Mouse (Mus musculus) spleen, postnatal 36 days (tissue): ENCODE measurements around the gene Fbxl12.
"Not testable (repeated sequence)": the region's sequence is repeated elsewhere in the genome, so short reads cannot be mapped to it uniquely, and the experiment has no call there.

Experiments used
- DNase-seq, 2 experiments: peaks; one replicate each; pipeline ENCODE4 v3.0.0; 2022; ENCODE audit warnings: low spot score in 2 of 2, mixed read lengths in 1 of 2

Gene Fbxl12

GRCm38 (mm10) chr9:20652260-20652658 lies 7.7 kb upstream of the Fbxl12 start:
- no peak for DNase-seq

GRCm38 (mm10) chr9:20651602-20652259 lies 7.2 kb upstream of the Fbxl12 start, which contains the start of gene Pin1:
Gene Pin1, plus strand, starts transcription at chr9:20652095.
- DNase-seq: peak; percentile 99

GRCm38 (mm10) chr9:20645121-20645520 lies 554 bp upstream of the Fbxl12 start:
- DNase-seq: no peak

- DNase-seq: no peak
These were observed 786 bp downstream of the Fbxl12 start for GRCm38 (mm10) chr9:20643781-20644180.

- peak; percentile 85 to 89 for DNase-seq
These were observed 1.6 kb downstream of the Fbxl12 start for GRCm38 (mm10) chr9:20642896-20643466.

GRCm38 (mm10) chr9:20642101-20642895 lies 2.3 kb downstream of the Fbxl12 start, which contains the start of gene Ubl5:
Gene Ubl5, plus strand, starts transcription at chr9:20642878.
- DNase-seq: peak; percentile 64 to 73

GRCm38 (mm10) chr9:20641501-20641900 lies 3.1 kb downstream of the Fbxl12 start:
- DNase-seq: no peak

GRCm38 (mm10) chr9:20639486-20639885 lies 5.1 kb downstream of the Fbxl12 start:
- no peak for DNase-seq

- no peak for DNase-seq
These were observed 6.0 kb downstream of the Fbxl12 start for GRCm38 (mm10) chr9:20638552-20638951.

GRCm38 (mm10) chr9:20636790-20637189 lies 7.8 kb downstream of the Fbxl12 start:
- no peak for DNase-seq

GRCm38 (mm10) chr9:20636256-20636655 lies 8.3 kb downstream of the Fbxl12 start:
- DNase-seq: peak; percentile 71 to 75

GRCm38 (mm10) chr9:20635676-20636075 lies 8.9 kb downstream of the Fbxl12 start:
- not testable (repeated sequence) for DNase-seq

- DNase-seq: no peak
These were observed 13.2 kb downstream of the Fbxl12 start for GRCm38 (mm10) chr9:20631332-20631731.

GRCm38 (mm10) chr9:20616685-20617084 lies 27.9 kb downstream of the Fbxl12 start:
- no peak for DNase-seq

GRCm38 (mm10) chr9:20611976-20612375 lies 32.6 kb downstream of the Fbxl12 start:
- no peak for DNase-seq

- DNase-seq: no peak
These were observed 34.6 kb downstream of the Fbxl12 start for GRCm38 (mm10) chr9:20609831-20610464.

- peak; percentile 82 to 84 for DNase-seq
These were observed 37.2 kb downstream of the Fbxl12 start for GRCm38 (mm10) chr9:20607100-20607974.

- DNase-seq: no peak
These were observed 38.3 kb downstream of the Fbxl12 start for GRCm38 (mm10) chr9:20606269-20606668.

- peak in 1 of 2 experiments; percentile 10 for DNase-seq
These were observed 43.3 kb downstream of the Fbxl12 start for GRCm38 (mm10) chr9:20601270-20601669.

GRCm38 (mm10) chr9:20581175-20581634 lies 63.4 kb downstream of the Fbxl12 start, which contains the start of gene Zfp846:
Gene Zfp846, plus strand, starts transcription at chr9:20581291.
- peak; percentile 95 to 96 for DNase-seq

- no peak for DNase-seq
These were observed 68.0 kb downstream of the Fbxl12 start for GRCm38 (mm10) chr9:20576591-20576990.
